Mouse (Mus musculus): ENCODE data around the gene Agr2. TPM values are rescaled to one million over a fixed set of nuclear protein-coding genes. Genes with fewer than 3 reads are reported as not detected.

The Agr2 gene
- total and polyA plus RNA-seq, 3 experiments: not detected

DNA sequence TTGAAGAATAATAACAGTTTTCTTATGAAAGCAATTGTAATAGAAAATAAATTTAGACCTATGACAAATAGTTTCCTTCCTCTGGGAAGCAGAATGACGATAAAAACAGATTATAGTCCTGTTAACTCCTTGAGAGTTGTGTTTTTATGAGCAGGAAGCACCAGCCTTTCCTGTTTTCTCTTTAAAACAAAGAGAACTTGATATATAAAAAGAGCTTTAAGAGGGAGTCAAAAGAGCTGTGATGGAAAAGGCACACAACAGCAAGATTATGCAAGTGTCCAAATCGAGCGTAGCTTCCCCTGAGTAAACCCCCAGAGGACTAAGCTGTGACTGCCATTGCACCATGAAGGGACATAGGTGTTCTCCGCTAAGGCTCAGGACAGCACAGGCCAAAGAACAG is 39.7 kb downstream of the Agr2 start:
- H3K9me3 ChIP-seq (replicated peaks; ENCODE audit: low read length): peaks cover 6% of the 10 kb centered on the region
- H3K4me3 ChIP-seq (replicated peaks in 1 of 3; ENCODE audit: low read depth in 2 of 3, low read length in 2 of 3, poor library complexity in 1 of 3): no peak overlapping the region
- no peak for DNase-seq (ENCODE audit: extremely low read depth)
- in situ Hi-C loops (cut with MboI; ENCODE audit: low pct_ligation_motif_present, low pct_unique_long_range_greater_than_20kb, low sequenced_read_pairs): no loop called here
- H3K79me2 ChIP-seq (replicated peaks; ENCODE audit: control insufficient read depth, extremely low read depth, insufficient read depth, poor library complexity, severe bottlenecking): peaks cover 8% of the 10 kb centered on the region
- no peaks in the 10 kb centered on the region for H3K27me3 ChIP-seq (replicated peaks)
- H3K4me2 ChIP-seq (ENCODE audit: insufficient read depth, low read depth, poor library complexity, severe bottlenecking): no peak overlapping the region
- dilution Hi-C loops (cut with MboI; ENCODE audit: extremely low pct_ligation_motif_present, extremely low pct_unique_long_range_greater_than_20kb, low sequenced_read_pairs): no loop called here
- no peak overlapping the region for H3K9ac ChIP-seq (ENCODE audit: insufficient read depth, low read depth)
- TF ChIP-seq ZKSCAN1 (IDR thresholded peaks at IDR 0.05; ENCODE audit: borderline replicate concordance, low read depth, low read length) (no peak), RCOR1 (conservative IDR thresholded peaks at IDR 0.05; ENCODE audit: low read depth, low read length) (no peak), POLR2A (IDR thresholded peaks at IDR 0.05; ENCODE audit: low read depth, low read length) (no peak), CHD2 (IDR thresholded peaks at IDR 0.05; ENCODE audit: low read length) (no peak), HCFC1 (IDR thresholded peaks at IDR 0.05; ENCODE audit: low read depth, low read length) (no peak)
- H3K27ac ChIP-seq (ENCODE audit: insufficient read depth, low read depth): no peak overlapping the region
- H3K4me1 ChIP-seq (ENCODE audit: control insufficient read depth in 1 of 2, insufficient read depth in 2 of 2): peaks cover 9 to 17% of the 10 kb centered on the region in 2 experiments
- no peaks in the 10 kb centered on the region for H3K36me3 ChIP-seq (replicated peaks in 1 of 2; ENCODE audit: control insufficient read depth in 1 of 2, insufficient read depth in 1 of 2, low read length in 1 of 2)

DNA sequence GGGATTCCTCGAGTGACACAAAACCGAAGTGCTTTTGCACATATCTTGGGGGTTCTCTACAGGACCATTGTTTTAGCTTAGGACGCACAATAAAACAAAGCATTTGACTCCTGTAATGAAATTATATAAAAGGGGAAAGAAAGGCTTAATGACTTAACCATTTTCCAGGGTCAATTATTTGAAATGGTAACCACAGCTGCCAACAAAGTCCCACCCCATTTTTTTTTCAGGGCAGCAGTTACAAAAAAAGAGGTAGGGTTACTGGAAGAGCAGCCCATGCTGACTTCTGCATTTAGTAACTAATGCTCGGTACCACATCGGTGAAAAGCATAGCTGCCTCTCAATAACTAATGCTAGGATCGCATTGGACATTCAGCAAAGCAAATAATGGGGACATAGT is 42.8 kb downstream of the Agr2 start:
- no peak for TF ChIP-seq NRF1 (IDR thresholded peaks at IDR 0.05; ENCODE audit: low read depth, low read length)
- TF ChIP-seq POLR2AphosphoS2 (IDR thresholded peaks at IDR 0.05; ENCODE audit: low read depth, low read length): no peak
- TF ChIP-seq USF1 (IDR thresholded peaks at IDR 0.05; ENCODE audit: low read depth, low read length): no peak
- no peak for TF ChIP-seq HCFC1 (IDR thresholded peaks at IDR 0.05; ENCODE audit: low read depth, low read length)
- TF ChIP-seq TCF12 (IDR thresholded peaks at IDR 0.05; ENCODE audit: low read depth, low read length): no peak
- TF ChIP-seq MAX (IDR thresholded peaks at IDR 0.05; ENCODE audit: low read length): no peak
- TF ChIP-seq IRF4 (IDR thresholded peaks at IDR 0.05; ENCODE audit: low read depth, low read length): no peak
- no peak for TF ChIP-seq MAFK (IDR thresholded peaks at IDR 0.05; ENCODE audit: insufficient replicate concordance, low read length)
- TF ChIP-seq MAZ (IDR thresholded peaks at IDR 0.05; ENCODE audit: low read depth, low read length): no peak
- no peak for TF ChIP-seq ZMIZ1 (IDR thresholded peaks at IDR 0.05; ENCODE audit: low read depth, low read length)
- Histone ChIP-seq H3K4me2 (ENCODE audit: insufficient read depth, low read depth, poor library complexity, severe bottlenecking) (no peak overlapping the region), H3K9ac (ENCODE audit: insufficient read depth, low read depth) (no peak overlapping the region), H3K4me3 (replicated peaks in 1 of 3; ENCODE audit: low read depth in 2 of 3, low read length in 2 of 3, poor library complexity in 1 of 3) (no peak overlapping the region), H3K9me3 (replicated peaks; ENCODE audit: low read length) (peaks cover 6% of the 10 kb centered on the region), H3K4me1 (ENCODE audit: control insufficient read depth in 1 of 2, insufficient read depth in 2 of 2) (peaks cover 3 to 16% of the 10 kb centered on the region in 2 experiments), H3K27ac (ENCODE audit: insufficient read depth, low read depth) (no peak overlapping the region), H3K36me3 (replicated peaks in 1 of 2; ENCODE audit: control insufficient read depth in 1 of 2, insufficient read depth in 1 of 2, low read length in 1 of 2) (no peaks in the 10 kb centered on the region), H3K27me3 (replicated peaks) (no peaks in the 10 kb centered on the region), H3K79me2 (replicated peaks; ENCODE audit: control insufficient read depth, extremely low read depth, insufficient read depth, poor library complexity, severe bottlenecking) (peaks cover 7% of the 10 kb centered on the region)
- in situ Hi-C loops (cut with MboI; ENCODE audit: low pct_ligation_motif_present, low pct_unique_long_range_greater_than_20kb, low sequenced_read_pairs) (no loop called here), dilution Hi-C loops (cut with MboI; ENCODE audit: extremely low pct_ligation_motif_present, extremely low pct_unique_long_range_greater_than_20kb, low sequenced_read_pairs) (no loop called here)
- no peak for DNase-seq (ENCODE audit: extremely low read depth)

DNA sequence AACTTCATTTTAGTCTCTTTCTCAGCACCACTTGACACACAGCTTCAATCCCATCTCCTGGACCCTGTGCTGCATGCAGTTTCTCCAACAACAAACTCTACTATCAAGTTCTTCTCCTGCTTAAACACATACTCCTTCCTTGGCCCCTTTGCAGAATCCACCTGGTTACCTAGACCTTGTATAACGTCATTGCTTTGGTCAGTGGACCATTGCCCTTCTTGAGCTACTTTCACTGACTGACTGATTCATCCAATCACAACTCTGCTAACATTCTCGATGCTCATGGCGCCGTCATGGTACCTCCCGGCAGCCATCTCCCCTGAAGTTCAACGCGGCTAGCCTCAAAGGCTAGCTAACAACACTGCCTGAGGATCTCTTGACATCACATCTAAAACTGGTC is 43.4 kb downstream of the Agr2 start:
- in situ Hi-C loops (cut with MboI; ENCODE audit: low pct_ligation_motif_present, low pct_unique_long_range_greater_than_20kb, low sequenced_read_pairs) (no loop called here), dilution Hi-C loops (cut with MboI; ENCODE audit: extremely low pct_ligation_motif_present, extremely low pct_unique_long_range_greater_than_20kb, low sequenced_read_pairs) (no loop called here)
- Histone ChIP-seq H3K4me1 (ENCODE audit: control insufficient read depth in 1 of 2, insufficient read depth in 2 of 2) (peaks cover 3 to 22% of the 10 kb centered on the region in 2 experiments), H3K9me3 (replicated peaks; ENCODE audit: low read length) (peaks cover 6% of the 10 kb centered on the region), H3K36me3 (replicated peaks in 1 of 2; ENCODE audit: control insufficient read depth in 1 of 2, insufficient read depth in 1 of 2, low read length in 1 of 2) (no peaks in the 10 kb centered on the region), H3K79me2 (replicated peaks; ENCODE audit: control insufficient read depth, extremely low read depth, insufficient read depth, poor library complexity, severe bottlenecking) (peaks cover 6% of the 10 kb centered on the region), H3K4me3 (replicated peaks in 1 of 3; ENCODE audit: low read depth in 2 of 3, low read length in 2 of 3, poor library complexity in 1 of 3) (no peak overlapping the region), H3K27ac (ENCODE audit: insufficient read depth, low read depth) (no peak overlapping the region), H3K27me3 (replicated peaks) (no peaks in the 10 kb centered on the region), H3K4me2 (ENCODE audit: insufficient read depth, low read depth, poor library complexity, severe bottlenecking) (no peak overlapping the region), H3K9ac (ENCODE audit: insufficient read depth, low read depth) (no peak overlapping the region)
- no peak for TF ChIP-seq ZKSCAN1 (IDR thresholded peaks at IDR 0.05; ENCODE audit: borderline replicate concordance, low read depth, low read length)
- no peak for TF ChIP-seq CTCF (conservative IDR thresholded peaks at IDR 0.05 in 1 of 2, IDR thresholded peaks at IDR 0.05 in 1 of 2; ENCODE audit: low read depth in 2 of 2, low read length in 2 of 2)
- no peak for TF ChIP-seq TCF12 (IDR thresholded peaks at IDR 0.05; ENCODE audit: low read depth, low read length)
- no peak for DNase-seq (ENCODE audit: extremely low read depth)

All from CH12.LX (cell line).